Mouse (Mus musculus) kidney, adult 2 months (tissue): ENCODE measurements around the gene Vwa7.

Experiments used
- CTCF ChIP-seq: fragments of 200-500 bp; conservative IDR thresholded peaks from 2 replicates; pipeline ENCODE4 v1.5.1; 2011; ENCODE audit warnings: low read depth, mild to moderate bottlenecking, control low read depth, low read length, moderate library complexity, mixed read lengths; ENCODE audit not compliant: insufficient read depth, insufficient read length
- POLR2A ChIP-seq: fragments of 200-500 bp; IDR thresholded peaks from one replicate; pipeline ENCODE4 v1.6.1; 2011; ENCODE audit warnings: low read depth, low read length, control low read depth

DNA sequence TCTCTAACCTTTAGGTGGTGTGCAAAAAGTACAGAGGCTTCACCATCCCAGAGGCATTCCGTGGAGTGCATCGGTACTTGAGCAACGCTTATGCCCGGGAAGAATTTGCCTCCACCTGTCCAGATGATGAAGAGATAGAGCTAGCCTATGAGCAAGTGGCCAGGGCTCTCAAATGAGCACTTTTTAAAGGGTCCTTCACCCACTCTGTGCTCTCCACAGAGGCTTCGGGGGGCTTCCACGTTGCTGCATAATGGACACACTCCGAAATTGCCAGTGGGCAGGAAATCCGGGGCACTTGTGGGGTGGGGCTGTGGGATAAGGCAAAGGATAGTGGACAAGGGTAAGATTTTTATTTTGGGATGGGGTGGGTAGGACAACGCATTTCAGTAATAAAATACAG, 41.9 kb downstream of the Vwa7 start:
- TF ChIP-seq CTCF (no peak), POLR2A (no peak)
